Mouse (Mus musculus) midbrain, embryonic 14.5 days (tissue): Measurements from ENCODE around the gene Ebf4. TPM values are rescaled to one million over a fixed set of nuclear protein-coding genes. Genes with fewer than 3 reads are reported as not detected.

Source experiments
- ATAC-seq: fragments of 200-750 bp; cut with Nextera tagmentation; 2 replicates; pipeline ENCODE4 v1.8.0; 2017; ENCODE audit warnings: moderate number of reproducible peaks, moderate library complexity; ENCODE audit not compliant: low FRiP score, low TSS enrichment
- DNase-seq: peaks from one replicate; pipeline ENCODE4 v3.0.0-alpha.2; 2015
- H3K27ac ChIP-seq: fragments of 300-500 bp; sonication (generic); replicated peaks from 2 replicates; pipeline ENCODE4 v1.5.1; 2014; ENCODE audit warnings: mild to moderate bottlenecking, low read depth, low read length, moderate library complexity
- H3K27me3 ChIP-seq: fragments of 300-500 bp; sonication (generic); 2 replicates; pipeline ENCODE4 v1.6.1; 2014; ENCODE audit warnings: low read length, control low read depth, mixed read lengths; ENCODE audit not compliant: control insufficient read depth, insufficient read depth
- H3K36me3 ChIP-seq: fragments of 300-500 bp; sonication (generic); 2 replicates; pipeline ENCODE4 v1.6.1; 2014; ENCODE audit warnings: low read length, control low read depth; ENCODE audit not compliant: control insufficient read depth, insufficient read depth
- H3K4me1 ChIP-seq: fragments of 300-500 bp; sonication (generic); 2 replicates; pipeline ENCODE4 v1.6.1; 2014; ENCODE audit warnings: mild to moderate bottlenecking, antibody characterized with exemption, low read length, control low read depth; ENCODE audit not compliant: control insufficient read depth, insufficient read depth
- H3K4me2 ChIP-seq: fragments of 300-500 bp; sonication (generic); 2 replicates; pipeline ENCODE4 v1.6.1; 2014; ENCODE audit warnings: mild to moderate bottlenecking, low read length, moderate library complexity
- H3K4me3 ChIP-seq: fragments of 300-500 bp; sonication (generic); replicated peaks from 2 replicates; pipeline ENCODE4 v1.5.1; 2014; ENCODE audit warnings: low read depth, low read length
- H3K9ac ChIP-seq: fragments of 300-500 bp; sonication (generic); replicated peaks from 2 replicates; pipeline ENCODE4 v1.6.1; 2014; ENCODE audit warnings: mild to moderate bottlenecking, low read length, moderate library complexity
- H3K9me3 ChIP-seq: fragments of 300-500 bp; sonication (generic); 2 replicates; pipeline ENCODE4 v1.6.1; 2016; ENCODE audit warnings: low read length, control low read depth, mixed read lengths; ENCODE audit not compliant: control insufficient read depth
- WGBS: fragments of 180-500 bp; shearing (Covaris S2); extraction: QIAGEN DNeasy Blood & Tissue Kit; methylation state at CpG from one replicate; pipeline ENCODE4 v1.1.7; 2014; 5-methylcytosine and 5-hydroxymethylcytosine counted together
- polyA plus RNA-seq: library from polyadenylated mRNA; unstranded; fragments of >200 nt; fragmentation: Nextera tagmentation; extraction: Ambion mirVana; gene quantifications from 2 replicates; pipeline ENCODE4 v1.2.1, GENCODE M21; 2014

Ebf4 gene
- polyA plus RNA-seq, result 3.6 and 4.7 TPM in 2 replicates

GRCm38 (mm10) chr2:130294936-130295277 is at the start of gene Ebf4:
Ebf4 (plus strand) TSS chr2:130295169.
- peaks cover 27% of the 10 kb centered on the region; the same call in 1 of the 2 replicates for H3K4me1 ChIP-seq
- peak within 1 kb of the TSS; percentile 78 for H3K27ac ChIP-seq
- peak within 1 kb of the TSS; percentile 68 for H3K4me3 ChIP-seq
- H3K4me2 ChIP-seq, result peak within 1 kb of the TSS; percentile 72
- peak; percentile 82 for ATAC-seq
- no peaks in the 10 kb centered on the region for H3K27me3 ChIP-seq
- WGBS, result under 1% methylated on average over 36 of the region's 39 CpGs
- H3K9me3 ChIP-seq, result no peaks in the 10 kb centered on the region
- no peaks in the 10 kb centered on the region for H3K36me3 ChIP-seq
- H3K9ac ChIP-seq, result peak within 1 kb of the TSS; percentile 88
- peak; percentile 86 for DNase-seq

DNA sequence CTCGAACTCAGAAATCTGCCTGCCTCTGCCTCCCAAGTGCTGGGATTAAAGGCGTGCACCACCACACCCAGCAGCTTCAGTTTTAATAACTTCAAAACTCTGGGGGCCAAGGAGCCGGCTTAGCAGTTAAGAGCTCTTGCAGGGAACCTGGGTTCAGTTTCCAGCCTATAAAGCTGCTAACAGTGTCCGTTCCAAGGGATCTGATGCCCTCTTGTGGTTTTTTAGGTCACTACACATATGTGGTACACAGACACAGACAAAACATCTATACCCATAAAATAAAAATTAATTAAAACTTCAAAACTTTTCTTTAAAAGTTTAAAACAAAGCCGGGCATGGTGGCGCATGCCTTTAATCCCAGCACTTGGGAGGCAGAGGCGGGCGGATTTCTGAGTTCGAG is 48.1 kb upstream of the Ebf4 start:
- no peaks in the 10 kb centered on the region for H3K9me3 ChIP-seq
- no peaks in the 10 kb centered on the region for H3K4me1 ChIP-seq
- ATAC-seq (no peak), DNase-seq (peak; percentile 72)
- WGBS, result 53% methylated on average over 9 of the region's 9 CpGs
- H3K4me2 ChIP-seq, result no peak overlapping the region
- H3K4me3 ChIP-seq, result no peak overlapping the region
- H3K36me3 ChIP-seq, result no peaks in the 10 kb centered on the region
- H3K27ac ChIP-seq, result no peak overlapping the region
- H3K27me3 ChIP-seq, result no peaks in the 10 kb centered on the region
- no peak overlapping the region for H3K9ac ChIP-seq

GRCm38 (mm10) chr2:130248226-130248625 is 46.7 kb upstream of the Ebf4 start:
- Histone ChIP-seq H3K27ac (no peak overlapping the region), H3K36me3 (no peaks in the 10 kb centered on the region), H3K4me2 (no peak overlapping the region), H3K9me3 (no peaks in the 10 kb centered on the region), H3K4me1 (no peaks in the 10 kb centered on the region), H3K27me3 (no peaks in the 10 kb centered on the region), H3K4me3 (no peak overlapping the region), H3K9ac (no peak overlapping the region)
- no peak for ATAC-seq
- no peak for DNase-seq
- WGBS, result 78% methylated on average over 7 of the region's 7 CpGs

- no peaks in the 10 kb centered on the region for H3K9me3 ChIP-seq
- 89% methylated on average over 4 of the region's 4 CpGs for WGBS
- DNase-seq (no peak), ATAC-seq (no peak)
- H3K4me3 ChIP-seq, result no peak overlapping the region
- H3K27ac ChIP-seq, result no peak overlapping the region
- no peak overlapping the region for H3K4me2 ChIP-seq
- no peaks in the 10 kb centered on the region for H3K36me3 ChIP-seq
- no peaks in the 10 kb centered on the region for H3K27me3 ChIP-seq
- H3K9ac ChIP-seq, result no peak overlapping the region
- no peaks in the 10 kb centered on the region for H3K4me1 ChIP-seq
Observed at GRCm38 (mm10) chr2:130256762-130257161, 38.2 kb upstream of the Ebf4 start.

DNA sequence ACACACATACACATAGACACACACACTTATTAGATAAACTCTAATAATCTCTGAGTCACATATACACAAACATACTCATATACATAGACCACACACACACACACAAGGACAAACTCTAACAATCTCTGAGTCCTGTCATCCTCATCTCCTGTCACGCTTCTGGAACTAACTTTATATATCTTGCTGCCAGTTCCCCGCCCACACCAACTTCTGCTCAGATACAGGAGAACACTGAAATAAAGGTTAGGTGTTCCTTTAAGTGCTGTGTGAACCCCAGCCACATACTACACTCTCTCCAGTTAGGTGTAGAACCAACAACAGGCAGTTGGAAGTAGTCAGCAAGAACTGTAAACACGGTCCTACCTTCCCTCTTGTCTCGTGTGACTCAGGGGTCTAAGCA is 34.1 kb upstream of the Ebf4 start:
- WGBS, result 87% methylated on average over 4 of the region's 4 CpGs
- Histone ChIP-seq H3K4me3 (no peak overlapping the region), H3K4me1 (no peaks in the 10 kb centered on the region), H3K9me3 (no peaks in the 10 kb centered on the region), H3K4me2 (no peak overlapping the region), H3K36me3 (no peaks in the 10 kb centered on the region), H3K27me3 (no peaks in the 10 kb centered on the region), H3K27ac (no peak overlapping the region), H3K9ac (no peak overlapping the region)
- DNase-seq (no peak), ATAC-seq (no peak)

- Histone ChIP-seq H3K36me3 (no peaks in the 10 kb centered on the region), H3K4me1 (no peaks in the 10 kb centered on the region), H3K27ac (no peak overlapping the region), H3K9ac (no peak overlapping the region), H3K9me3 (no peaks in the 10 kb centered on the region), H3K27me3 (no peaks in the 10 kb centered on the region), H3K4me3 (no peak overlapping the region), H3K4me2 (no peak overlapping the region)
- 88% methylated on average over 2 of the region's 2 CpGs for WGBS
- DNase-seq (no peak), ATAC-seq (no peak)
Observed at GRCm38 (mm10) chr2:130261914-130262313, 33.1 kb upstream of the Ebf4 start.

DNA sequence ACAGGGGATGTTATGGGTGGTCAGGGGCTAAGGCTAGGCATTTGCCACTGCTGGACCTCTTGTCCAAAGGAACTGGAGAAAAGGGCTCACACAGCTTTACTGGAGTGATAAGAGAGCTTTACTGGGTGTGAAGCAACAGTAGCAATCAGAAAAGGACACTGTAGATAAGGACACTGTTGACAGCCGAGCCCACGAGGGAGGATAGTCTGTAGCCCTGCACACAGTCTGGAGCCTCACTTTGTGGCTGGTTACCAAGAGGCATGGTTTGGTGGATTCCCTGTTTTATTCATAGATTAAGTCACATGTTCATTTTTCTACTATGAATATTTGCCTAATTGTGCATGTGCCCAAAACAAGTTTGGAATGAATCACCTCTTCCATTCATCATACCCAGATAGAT is 32.6 kb upstream of the Ebf4 start:
- no peaks in the 10 kb centered on the region for H3K36me3 ChIP-seq
- H3K9me3 ChIP-seq, result no peaks in the 10 kb centered on the region
- H3K4me1 ChIP-seq, result no peaks in the 10 kb centered on the region
- H3K4me2 ChIP-seq, result no peak overlapping the region
- DNase-seq (no peak), ATAC-seq (no peak)
- H3K27me3 ChIP-seq, result no peaks in the 10 kb centered on the region
- no peak overlapping the region for H3K9ac ChIP-seq
- H3K4me3 ChIP-seq, result no peak overlapping the region
- H3K27ac ChIP-seq, result no peak overlapping the region
- 87% methylated on average over 2 of the region's 2 CpGs for WGBS

- Histone ChIP-seq H3K4me2 (no peak overlapping the region), H3K4me3 (no peak overlapping the region), H3K4me1 (no peaks in the 10 kb centered on the region), H3K9me3 (no peaks in the 10 kb centered on the region), H3K9ac (no peak overlapping the region), H3K27me3 (no peaks in the 10 kb centered on the region), H3K27ac (no peak overlapping the region), H3K36me3 (no peaks in the 10 kb centered on the region)
- DNase-seq (no peak), ATAC-seq (no peak)
- WGBS, result 83% methylated on average over 1 of the region's 1 CpGs
Observed at GRCm38 (mm10) chr2:130265520-130265919, 29.4 kb upstream of the Ebf4 start.

GRCm38 (mm10) chr2:130268074-130268473 is 26.9 kb upstream of the Ebf4 start:
- no peak overlapping the region for H3K27ac ChIP-seq
- no peaks in the 10 kb centered on the region for H3K27me3 ChIP-seq
- H3K9me3 ChIP-seq, result no peaks in the 10 kb centered on the region
- H3K4me2 ChIP-seq, result no peak overlapping the region
- ATAC-seq (no peak), DNase-seq (no peak)
- H3K4me1 ChIP-seq, result peaks cover 2% of the 10 kb centered on the region; the same call in 1 of the 2 replicates
- 76% methylated on average over 7 of the region's 7 CpGs for WGBS
- H3K36me3 ChIP-seq, result no peaks in the 10 kb centered on the region
- no peak overlapping the region for H3K4me3 ChIP-seq
- H3K9ac ChIP-seq, result no peak overlapping the region
